Comparison of ENCODE assay signal across 9 mouse cellular contexts in genomic region chr5:137530588-137531413, GRCm38 (mm10). TPM values are rescaled to one million over a fixed set of nuclear protein-coding genes. Genes with fewer than 3 reads are reported as not detected.
DNase-seq lines count a peak whose midpoint lies in the region; ATAC-seq and TF ChIP-seq lines count a peak whose summit lies in the region.
"Had no signal": no experiment of that assay in that cellular context is flagged by ENCODE, and none has a peak within 500 bp of the region (broad histone marks: within the 10 kb centered on the region; RNA-seq: fewer than 3 reads in every experiment).

No protein-coding gene starts in this region.

- under 1% methylated on average over 46 of the region's 46 CpGs for WGBS in embryonic facial prominence, embryonic 15.5 days
- 1% methylated on average over 40 of the region's 46 CpGs for WGBS in heart, embryonic 11.5 days (ENCODE audit: insufficient replicate concordance)
- WGBS in kidney, embryonic 16.5 days = under 1% methylated on average over 37 of the region's 46 CpGs
- 8% methylated on average over 41 of the region's 46 CpGs for WGBS in liver, embryonic 14.5 days (ENCODE audit: insufficient replicate concordance)
- WGBS in neural tube, embryonic 11.5 days = under 1% methylated on average over 42 of the region's 46 CpGs

- peak overlapping the region; percentile 94 for H3K27ac ChIP-seq in embryonic facial prominence, embryonic 15.5 days (replicated peaks)
- peak overlapping the region; percentile 41 for H3K27ac ChIP-seq in heart, embryonic 11.5 days (ENCODE audit: low read depth, low read length)
- H3K27ac ChIP-seq in kidney, embryonic 16.5 days (ENCODE audit: low read length) = peak overlapping the region; percentile 94
- H3K27ac ChIP-seq in liver, embryonic 14.5 days = no peak overlapping the region
- peak overlapping the region; percentile 94 for H3K27ac ChIP-seq in neural tube, embryonic 11.5 days (ENCODE audit: low read depth, low read length)

- no peaks in the 10 kb centered on the region for H3K27me3 ChIP-seq in embryonic facial prominence, embryonic 15.5 days
- no peaks in the 10 kb centered on the region for H3K27me3 ChIP-seq in heart, embryonic 11.5 days (ENCODE audit: control insufficient read depth, insufficient read depth, low read length)
- H3K27me3 ChIP-seq in kidney, embryonic 16.5 days (ENCODE audit: insufficient read depth, low read length) = no peaks in the 10 kb centered on the region
- no peaks in the 10 kb centered on the region for H3K27me3 ChIP-seq in liver, embryonic 14.5 days (ENCODE audit: control insufficient read depth, insufficient read depth, low read length)
- H3K27me3 ChIP-seq in neural tube, embryonic 11.5 days (ENCODE audit: control insufficient read depth, insufficient read depth, low read length) = no peaks in the 10 kb centered on the region

- H3K4me2 ChIP-seq in embryonic facial prominence, embryonic 15.5 days (replicated peaks) = peak overlapping the region; percentile 83
- peak overlapping the region; percentile 99 for H3K4me2 ChIP-seq in heart, embryonic 11.5 days
- peak overlapping the region; percentile 93 for H3K4me2 ChIP-seq in kidney, embryonic 16.5 days (replicated peaks; ENCODE audit: low read depth, low read length)
- H3K4me2 ChIP-seq in liver, embryonic 14.5 days (ENCODE audit: low read depth) = peak overlapping the region; percentile 90
- H3K4me2 ChIP-seq in neural tube, embryonic 11.5 days (ENCODE audit: low read depth) = peak overlapping the region; percentile 69

- peak overlapping the region; percentile 75 for H3K4me3 ChIP-seq in embryonic facial prominence, embryonic 15.5 days (replicated peaks)
- H3K4me3 ChIP-seq in heart, embryonic 11.5 days (ENCODE audit: low read depth, low read length) = peak overlapping the region; percentile 75
- peak overlapping the region; percentile 68 for H3K4me3 ChIP-seq in kidney, embryonic 16.5 days (ENCODE audit: low read length)
- peak overlapping the region; percentile 68 to 95 for H3K4me3 ChIP-seq in liver, embryonic 14.5 days (ENCODE audit: insufficient read depth in 1 of 2, low read depth in 2 of 2, low read length in 2 of 2)
- peak overlapping the region; percentile 89 for H3K4me3 ChIP-seq in neural tube, embryonic 11.5 days (ENCODE audit: low read depth, low read length)

- TF ChIP-seq EP300 in liver, embryonic 14.5 days (IDR thresholded peaks at IDR 0.05; ENCODE audit: low read depth) = no peak

- peak overlapping the region; percentile 82 for H3K9ac ChIP-seq in embryonic facial prominence, embryonic 15.5 days
- peak overlapping the region; percentile 72 for H3K9ac ChIP-seq in heart, embryonic 11.5 days (ENCODE audit: low read depth, low read length)
- H3K9ac ChIP-seq in kidney, embryonic 16.5 days (replicated peaks; ENCODE audit: low read length) = peak overlapping the region; percentile 89
- H3K9ac ChIP-seq in liver, embryonic 14.5 days (replicated peaks) = peak overlapping the region; percentile 95
- peak overlapping the region; percentile 93 for H3K9ac ChIP-seq in neural tube, embryonic 11.5 days (ENCODE audit: low read length)

- TF ChIP-seq CTCF in liver, embryonic 14.5 days (IDR thresholded peaks at IDR 0.05; ENCODE audit: low read depth) = no peak

- H3K36me3 ChIP-seq in embryonic facial prominence, embryonic 15.5 days = peaks cover 41% of the 10 kb centered on the region
- H3K36me3 ChIP-seq in heart, embryonic 11.5 days (ENCODE audit: control insufficient read depth, insufficient read depth, low read length) = peaks cover 25% of the 10 kb centered on the region
- peaks cover 39% of the 10 kb centered on the region for H3K36me3 ChIP-seq in kidney, embryonic 16.5 days (ENCODE audit: insufficient read depth, low read length)
- H3K36me3 ChIP-seq in liver, embryonic 14.5 days (replicated peaks; ENCODE audit: control insufficient read depth, insufficient read depth, low read depth) = peaks cover 32% of the 10 kb centered on the region
- peaks cover 18% of the 10 kb centered on the region for H3K36me3 ChIP-seq in neural tube, embryonic 11.5 days (ENCODE audit: control insufficient read depth, insufficient read depth, low read length)

- peak; percentile 55 for ATAC-seq in embryonic facial prominence, embryonic 15.5 days (ENCODE audit: insufficient number of reproducible peaks, low FRiP score, low TSS enrichment, low read depth)
- peak; percentile 24; the same call in 1 of the 2 replicates for ATAC-seq in heart, embryonic 11.5 days (replicated peaks; ENCODE audit: insufficient number of reproducible peaks, low FRiP score, low TSS enrichment)
- peak; percentile 55 for ATAC-seq in kidney, embryonic 16.5 days (ENCODE audit: low FRiP score, low TSS enrichment)
- ATAC-seq in liver, embryonic 14.5 days (ENCODE audit: insufficient read depth) = peak; percentile 2
- ATAC-seq in neural tube, embryonic 11.5 days (ENCODE audit: insufficient read depth, low FRiP score, low TSS enrichment) = peak; percentile 43

- H3K4me1 ChIP-seq in embryonic facial prominence, embryonic 15.5 days = peaks cover 42% of the 10 kb centered on the region
- peaks cover 10% of the 10 kb centered on the region; the same call in 1 of the 2 replicates for H3K4me1 ChIP-seq in heart, embryonic 11.5 days (ENCODE audit: control insufficient read depth, insufficient read depth, low read length)
- peaks cover 15% of the 10 kb centered on the region for H3K4me1 ChIP-seq in kidney, embryonic 16.5 days (ENCODE audit: insufficient read depth, low read length)
- H3K4me1 ChIP-seq in liver, embryonic 14.5 days (replicated peaks; ENCODE audit: control insufficient read depth in 2 of 2, insufficient read depth in 2 of 2, low read length in 1 of 2) = peaks cover 4 to 13% of the 10 kb centered on the region in 2 experiments; a peak in 3 of 4 replicates
- peaks cover 14% of the 10 kb centered on the region; the same call in 1 of the 2 replicates for H3K4me1 ChIP-seq in neural tube, embryonic 11.5 days (ENCODE audit: control insufficient read depth, insufficient read depth, low read length)

- peak; percentile 78 to 79 for DNase-seq in B cell, adult 2 months
- peak; percentile 76 for DNase-seq in adipocyte (ENCODE audit: low spot score)
- DNase-seq in liver, embryonic 14.5 days (ENCODE audit: low read depth in 3 of 3, low spot score in 3 of 3) = peak in 1 of 3 experiments; percentile 48
- peak; percentile 91 for DNase-seq in neural tube, embryonic 11.5 days (ENCODE audit: low spot score)
- DNase-seq in testis, postnatal 14 days (ENCODE audit: low spot score) = peak; percentile 72

- H3K9me3 ChIP-seq in embryonic facial prominence, embryonic 15.5 days (replicated peaks) = no peaks in the 10 kb centered on the region
- no peaks in the 10 kb centered on the region for H3K9me3 ChIP-seq in heart, embryonic 11.5 days (replicated peaks; ENCODE audit: control insufficient read depth, low read length)
- H3K9me3 ChIP-seq in kidney, embryonic 16.5 days (ENCODE audit: low read length) = no peaks in the 10 kb centered on the region
- no peaks in the 10 kb centered on the region for H3K9me3 ChIP-seq in liver, embryonic 14.5 days (ENCODE audit: control insufficient read depth, low read length)
- H3K9me3 ChIP-seq in neural tube, embryonic 11.5 days (ENCODE audit: control insufficient read depth, low read length) = no peaks in the 10 kb centered on the region

RNA-seq across cellular contexts. Expression of gene Epo, which starts 2.2 kb away (rescaled TPM):
- not detected in 2 replicates for polyA plus RNA-seq in embryonic facial prominence, embryonic 15.5 days (2015; fragmentation: Nextera tagmentation; extraction: Ambion mirVana)
- polyA plus RNA-seq in heart, embryonic 11.5 days (2014; fragmentation: Nextera tagmentation; extraction: Ambion mirVana) = not detected in 2 replicates
- polyA plus RNA-seq in kidney, embryonic 16.5 days (2015; fragmentation: Nextera tagmentation; extraction: Ambion mirVana) = 0.24 and 0.36 TPM in 2 replicates
- polyA plus RNA-seq in liver, embryonic 14.5 days (2012; rRNA removed) = 0.40 and 0.47 TPM in 2 replicates
- 0.62 and 0.85 TPM in 2 replicates for polyA plus RNA-seq in liver, embryonic 14.5 days (2014; fragmentation: Nextera tagmentation; extraction: Ambion mirVana)
- polyA plus RNA-seq in neural tube, embryonic 11.5 days (2014; fragmentation: Nextera tagmentation; extraction: Ambion mirVana) = 0.34 and 0.51 TPM in 2 replicates
- polyA plus RNA-seq: large intestine, adult 2 months had no signal

RNA-seq across cellular contexts. Expression of gene Gnb2, which starts 2.5 kb away (rescaled TPM):
- polyA plus RNA-seq in embryonic facial prominence, embryonic 15.5 days (2015; fragmentation: Nextera tagmentation; extraction: Ambion mirVana) = 442 and 451 TPM in 2 replicates
- 307 and 318 TPM in 2 replicates for polyA plus RNA-seq in heart, embryonic 11.5 days (2014; fragmentation: Nextera tagmentation; extraction: Ambion mirVana)
- polyA plus RNA-seq in kidney, embryonic 16.5 days (2015; fragmentation: Nextera tagmentation; extraction: Ambion mirVana) = 358 and 388 TPM in 2 replicates
- polyA plus RNA-seq in liver, embryonic 14.5 days (2012; rRNA removed) = 211 and 215 TPM in 2 replicates
- polyA plus RNA-seq in liver, embryonic 14.5 days (2014; fragmentation: Nextera tagmentation; extraction: Ambion mirVana) = 151 and 157 TPM in 2 replicates
- 449 and 479 TPM in 2 replicates for polyA plus RNA-seq in neural tube, embryonic 11.5 days (2014; fragmentation: Nextera tagmentation; extraction: Ambion mirVana)

RNA-seq across cellular contexts. Expression of gene Gigyf1, which starts 12.5 kb away (rescaled TPM):
- polyA plus RNA-seq in embryonic facial prominence, embryonic 15.5 days (2015; fragmentation: Nextera tagmentation; extraction: Ambion mirVana) = 12.7 and 15.5 TPM in 2 replicates
- polyA plus RNA-seq in heart, embryonic 11.5 days (2014; fragmentation: Nextera tagmentation; extraction: Ambion mirVana) = 6.8 and 9.5 TPM in 2 replicates
- polyA plus RNA-seq in kidney, embryonic 16.5 days (2015; fragmentation: Nextera tagmentation; extraction: Ambion mirVana) = 11.9 and 12.2 TPM in 2 replicates
- 4.6 and 5.7 TPM in 2 replicates for polyA plus RNA-seq in liver, embryonic 14.5 days (2012; rRNA removed)
- polyA plus RNA-seq in liver, embryonic 14.5 days (2014; fragmentation: Nextera tagmentation; extraction: Ambion mirVana) = 2.1 and 2.8 TPM in 2 replicates
- polyA plus RNA-seq in neural tube, embryonic 11.5 days (2014; fragmentation: Nextera tagmentation; extraction: Ambion mirVana) = 9.5 and 10.6 TPM in 2 replicates

RNA-seq across cellular contexts. Expression of gene Actl6b, which starts 22.5 kb away (rescaled TPM):
- polyA plus RNA-seq in embryonic facial prominence, embryonic 15.5 days (2015; fragmentation: Nextera tagmentation; extraction: Ambion mirVana) = 1.4 and 2.8 TPM in 2 replicates
- polyA plus RNA-seq in heart, embryonic 11.5 days (2014; fragmentation: Nextera tagmentation; extraction: Ambion mirVana) = 0.65 and 1.0 TPM in 2 replicates
- polyA plus RNA-seq in kidney, embryonic 16.5 days (2015; fragmentation: Nextera tagmentation; extraction: Ambion mirVana) = 0.40 and 0.96 TPM in 2 replicates
- 0.15 TPM in 1 of 2 replicates, not detected in the other for polyA plus RNA-seq in liver, embryonic 14.5 days (2012; rRNA removed)
- polyA plus RNA-seq in liver, embryonic 14.5 days (2014; fragmentation: Nextera tagmentation; extraction: Ambion mirVana) = not detected in 2 replicates
- polyA plus RNA-seq in neural tube, embryonic 11.5 days (2014; fragmentation: Nextera tagmentation; extraction: Ambion mirVana) = 38.6 and 40.0 TPM in 2 replicates

RNA-seq across cellular contexts. Expression of gene Pop7, which starts 28.5 kb away (rescaled TPM):
- 45.1 and 45.9 TPM in 2 replicates for polyA plus RNA-seq in embryonic facial prominence, embryonic 15.5 days (2015; fragmentation: Nextera tagmentation; extraction: Ambion mirVana)
- 46.5 and 50.0 TPM in 2 replicates for polyA plus RNA-seq in heart, embryonic 11.5 days (2014; fragmentation: Nextera tagmentation; extraction: Ambion mirVana)
- 51.2 and 53.0 TPM in 2 replicates for polyA plus RNA-seq in kidney, embryonic 16.5 days (2015; fragmentation: Nextera tagmentation; extraction: Ambion mirVana)
- 25.3 and 29.2 TPM in 2 replicates for polyA plus RNA-seq in liver, embryonic 14.5 days (2012; rRNA removed)
- polyA plus RNA-seq in liver, embryonic 14.5 days (2014; fragmentation: Nextera tagmentation; extraction: Ambion mirVana) = 34.6 and 36.5 TPM in 2 replicates
- polyA plus RNA-seq in neural tube, embryonic 11.5 days (2014; fragmentation: Nextera tagmentation; extraction: Ambion mirVana) = 53.9 and 57.9 TPM in 2 replicates

Comparison
In these comparisons a context has a peak if more than half of its experiments do, and no peak if none do; other contexts are left out.
1. ATAC-seq: peak in every context shown above with its lines; median percentile 55 in embryonic facial prominence, embryonic 15.5 days; 55 in kidney, embryonic 16.5 days; 43 in neural tube, embryonic 11.5 days; 24 in heart, embryonic 11.5 days; 2 in liver, embryonic 14.5 days.